Mouse (Mus musculus) liver, embryonic 14.5 days (tissue): ENCODE measurements around the gene Vmn2r22.
"Not testable (repeated sequence)": the region's sequence is repeated elsewhere in the genome, so short reads cannot be mapped to it uniquely, and the experiment has no call there.

Experiments used
- CTCF ChIP-seq: IDR thresholded peaks from 2 replicates; pipeline ENCODE4 v1.5.1; 2016; ENCODE audit warnings: antibody characterized with exemption, low read depth, control low read depth
- EP300 ChIP-seq: IDR thresholded peaks from 2 replicates; pipeline ENCODE4 v1.6.1; 2016; ENCODE audit warnings: antibody characterized with exemption, low read depth

GRCm38 (mm10) chr6:123623784-123624183 lies 26.7 kb downstream of the Vmn2r22 start:
- TF ChIP-seq CTCF, EP300: not testable (repeated sequence)
